Mouse (Mus musculus) olfactory bulb, adult 2 months (tissue): ENCODE results near the gene Serpinb1a.

Experiments used
- CTCF ChIP-seq: fragments of 200-500 bp; IDR thresholded peaks from 2 replicates; pipeline ENCODE4 v1.5.1; 2012; ENCODE audit warnings: low read depth, mild to moderate bottlenecking, low read length, moderate library complexity; ENCODE audit not compliant: insufficient read depth
- POLR2A ChIP-seq: fragments of 200-500 bp; IDR thresholded peaks from 2 replicates; pipeline ENCODE4 v1.6.1; 2012; ENCODE audit warnings: mild to moderate bottlenecking, low read depth, low read length, moderate library complexity; ENCODE audit not compliant: insufficient read depth

DNA sequence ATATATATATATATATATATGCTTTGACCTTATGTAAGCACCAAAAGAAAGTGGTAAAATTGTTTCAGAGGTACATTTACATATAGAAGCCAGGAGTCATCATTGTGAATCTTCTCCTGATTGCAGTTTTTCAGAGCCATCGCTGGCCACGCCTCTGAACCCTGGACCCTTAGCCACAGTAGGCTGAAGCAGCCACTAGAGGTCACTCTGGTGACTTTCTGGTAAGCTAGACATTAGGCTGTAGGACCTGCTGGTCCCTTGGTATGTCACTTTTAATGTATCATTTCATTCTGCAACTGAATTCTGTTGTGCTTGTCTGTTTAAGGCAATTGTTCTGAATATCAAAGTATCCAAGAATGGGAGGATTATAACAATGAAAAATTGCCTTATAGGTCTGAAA lies 49.7 kb upstream of the Serpinb1a start:
- TF ChIP-seq CTCF = no peak
- TF ChIP-seq POLR2A = no peak
